In genomic region chr5:60988313-60988712, GRCm38 (mm10) we compare ENCODE assay signal across 30 mouse cellular contexts.
"Had no signal": no experiment of that assay in that cellular context is flagged by ENCODE, and none has a peak within 500 bp of the region (broad histone marks: within the 10 kb centered on the region; RNA-seq: fewer than 3 reads in every experiment).

No protein-coding gene starts in this region.

- H3K9me3 ChIP-seq: heart, embryonic 12.5 days; heart, embryonic 13.5 days; heart, embryonic 15.5 days; hindbrain, embryonic 10.5 days; hindbrain, embryonic 12.5 days; hindbrain, embryonic 13.5 days; hindbrain, embryonic 15.5 days; intestine, embryonic 15.5 days; kidney, embryonic 15.5 days had no signal

- H3K27me3 ChIP-seq: heart, embryonic 12.5 days; heart, embryonic 13.5 days; heart, embryonic 15.5 days; hindbrain, embryonic 12.5 days; hindbrain, embryonic 13.5 days; hindbrain, embryonic 15.5 days; intestine, embryonic 15.5 days; kidney, embryonic 15.5 days had no signal

- H3K4me3 ChIP-seq: heart, embryonic 12.5 days; heart, embryonic 13.5 days; heart, embryonic 15.5 days; hindbrain, embryonic 10.5 days; hindbrain, embryonic 12.5 days; hindbrain, embryonic 13.5 days; hindbrain, embryonic 15.5 days; intestine, embryonic 15.5 days; kidney, embryonic 15.5 days; layer of hippocampus, adult 2 months; left cerebral cortex, adult 2 months had no signal

- H3K4me1 ChIP-seq: heart, embryonic 12.5 days; heart, embryonic 13.5 days; heart, embryonic 15.5 days; hindbrain, embryonic 10.5 days; hindbrain, embryonic 12.5 days; hindbrain, embryonic 13.5 days; hindbrain, embryonic 15.5 days; intestine, embryonic 15.5 days; kidney, embryonic 15.5 days had no signal

- H3K36me3 ChIP-seq: heart, embryonic 12.5 days; heart, embryonic 13.5 days; heart, embryonic 15.5 days; hindbrain, embryonic 10.5 days; hindbrain, embryonic 12.5 days; hindbrain, embryonic 13.5 days; hindbrain, embryonic 15.5 days; intestine, embryonic 15.5 days; kidney, embryonic 15.5 days had no signal

- DNase-seq: heart, postnatal 10 days; heart, postnatal 14 days; heart, postnatal 36 days; heart, postnatal 4 days; kidney, adult 11 months; kidney, adult 18-20 months; kidney, adult 2 months; kidney, adult 8-10 months; kidney, adult 9 months; kidney, postnatal 10 days; kidney, postnatal 14 days; kidney, postnatal 25 days; kidney, postnatal 36 days; kidney, postnatal 4 days; layer of hippocampus, adult 9-11 months; layer of hippocampus, postnatal 36 days had no signal

- H3K9ac ChIP-seq: heart, embryonic 12.5 days; heart, embryonic 13.5 days; heart, embryonic 15.5 days; hindbrain, embryonic 12.5 days; hindbrain, embryonic 13.5 days; hindbrain, embryonic 14.5 days; hindbrain, embryonic 15.5 days; intestine, embryonic 15.5 days; kidney, embryonic 15.5 days had no signal

- H3K27ac ChIP-seq: heart, embryonic 13.5 days; heart, embryonic 15.5 days; hindbrain, embryonic 10.5 days; hindbrain, embryonic 12.5 days; hindbrain, embryonic 13.5 days; hindbrain, embryonic 14.5 days; hindbrain, embryonic 15.5 days; hindbrain, postnatal 0 days; intestine, embryonic 15.5 days; kidney, embryonic 15.5 days; kidney, postnatal 0 days; layer of hippocampus, adult 2 months; left cerebral cortex, adult 2 months had no signal
